ENCODE assay signal across 7 mouse cellular contexts in genomic region chr11:61504713-61505257, GRCm38 (mm10). TPM values are rescaled to one million over a fixed set of nuclear protein-coding genes. Genes with fewer than 3 reads are reported as not detected.
DNase-seq lines count a peak whose midpoint lies in the region; ATAC-seq lines count a peak whose summit lies in the region.

Gene B9d1 (plus strand): TSS chr11:61505144.

- H3K9me3 ChIP-seq in embryonic facial prominence, embryonic 11.5 days (replicated peaks; ENCODE audit: control insufficient read depth, low read length): no peaks in the 10 kb centered on the region
- no peaks in the 10 kb centered on the region for H3K9me3 ChIP-seq in limb, embryonic 10.5 days (replicated peaks)
- no peaks in the 10 kb centered on the region for H3K9me3 ChIP-seq in midbrain, embryonic 13.5 days

- peak; percentile 87 for ATAC-seq in embryonic facial prominence, embryonic 11.5 days (replicated peaks; ENCODE audit: insufficient number of reproducible peaks, low FRiP score, low TSS enrichment, low read depth)
- peak; percentile 94 for ATAC-seq in granulocyte monocyte progenitor cell, adult 5-6 weeks (replicated peaks; ENCODE audit: poor library complexity, severe bottlenecking)
- peak; percentile 95 for ATAC-seq in midbrain, embryonic 13.5 days

- peaks cover 3% of the 10 kb centered on the region; the same call in 1 of the 2 replicates for H3K4me1 ChIP-seq in embryonic facial prominence, embryonic 11.5 days (ENCODE audit: control insufficient read depth, insufficient read depth, low read length)
- H3K4me1 ChIP-seq in limb, embryonic 10.5 days: peaks cover 22% of the 10 kb centered on the region
- peaks cover 22% of the 10 kb centered on the region for H3K4me1 ChIP-seq in midbrain, embryonic 13.5 days (replicated peaks)

- H3K36me3 ChIP-seq in embryonic facial prominence, embryonic 11.5 days (replicated peaks; ENCODE audit: control insufficient read depth, insufficient read depth, low read depth, low read length): no peaks in the 10 kb centered on the region
- H3K36me3 ChIP-seq in limb, embryonic 10.5 days: peaks cover 11% of the 10 kb centered on the region; the same call in 1 of the 2 replicates
- H3K36me3 ChIP-seq in midbrain, embryonic 13.5 days: peaks cover 7% of the 10 kb centered on the region

- H3K27me3 ChIP-seq in embryonic facial prominence, embryonic 11.5 days (ENCODE audit: control insufficient read depth, insufficient read depth, low read length): no peaks in the 10 kb centered on the region
- no peaks in the 10 kb centered on the region for H3K27me3 ChIP-seq in limb, embryonic 10.5 days (ENCODE audit: low read depth, poor library complexity, severe bottlenecking)
- no peaks in the 10 kb centered on the region for H3K27me3 ChIP-seq in midbrain, embryonic 13.5 days

- peak within 1 kb of the TSS; percentile 58 for H3K4me3 ChIP-seq in embryonic facial prominence, embryonic 11.5 days (ENCODE audit: low read depth, low read length)
- peak within 1 kb of the TSS; percentile 70 for H3K4me3 ChIP-seq in limb, embryonic 10.5 days
- peak within 1 kb of the TSS; percentile 75 for H3K4me3 ChIP-seq in midbrain, embryonic 13.5 days (replicated peaks)

- no peak within 1 kb of the TSS; the same call in 1 of the 2 replicates for H3K27ac ChIP-seq in embryonic facial prominence, embryonic 11.5 days (replicated peaks; ENCODE audit: low read depth, low read length)
- H3K27ac ChIP-seq in limb, embryonic 10.5 days: peak within 1 kb of the TSS; percentile 95
- H3K27ac ChIP-seq in midbrain, embryonic 13.5 days: peak within 1 kb of the TSS; percentile 88

- peak; percentile 96 for DNase-seq in adrenal gland, postnatal 14 days
- DNase-seq in embryonic facial prominence, embryonic 11.5 days (ENCODE audit: low spot score): peak; percentile 99
- DNase-seq in kidney, adult 11 months: peak; percentile 96
- DNase-seq in limb, embryonic 10.5 days (ENCODE audit: low spot score): peak; percentile 96
- peak; percentile 85 for DNase-seq in spleen, adult 12 weeks (ENCODE audit: low spot score)

- WGBS in embryonic facial prominence, embryonic 11.5 days: under 1% methylated on average over 39 of the region's 39 CpGs
- under 1% methylated on average over 39 of the region's 39 CpGs for WGBS in limb, embryonic 10.5 days
- under 1% methylated on average over 39 of the region's 39 CpGs for WGBS in midbrain, embryonic 13.5 days

- peak within 1 kb of the TSS; percentile 63 for H3K9ac ChIP-seq in embryonic facial prominence, embryonic 11.5 days (replicated peaks; ENCODE audit: low read length)
- H3K9ac ChIP-seq in midbrain, embryonic 13.5 days (replicated peaks): peak within 1 kb of the TSS; percentile 84

- peak within 1 kb of the TSS; percentile 67 for H3K4me2 ChIP-seq in embryonic facial prominence, embryonic 11.5 days (ENCODE audit: low read depth, low read length)
- H3K4me2 ChIP-seq in midbrain, embryonic 13.5 days (replicated peaks): peak within 1 kb of the TSS; percentile 75

RNA-seq across cellular contexts. Expression of gene B9d1, which starts in this region (rescaled TPM):
- total RNA-seq in adrenal gland, postnatal 14 days (2021): 15.3 and 16.0 TPM in 2 replicates
- 32.1 and 37.0 TPM in 2 replicates for polyA plus RNA-seq in embryonic facial prominence, embryonic 11.5 days (2014; fragmentation: Nextera tagmentation; extraction: Ambion mirVana)
- 1.6 TPM in 1 of 2 replicates, not detected in the other for total RNA-seq in granulocyte monocyte progenitor cell, adult 5-6 weeks (2014; fragmentation: Nextera tagmentation)
- not detected in 2 replicates for total RNA-seq in granulocyte monocyte progenitor cell, adult 5-6 weeks (2017)
- 45.3 and 46.7 TPM in 2 replicates for polyA plus RNA-seq in limb, embryonic 10.5 days (2016; fragmentation: Nextera tagmentation; extraction: Ambion mirVana)
- 38.3 and 40.8 TPM in 2 replicates for polyA plus RNA-seq in midbrain, embryonic 13.5 days (2015; fragmentation: Nextera tagmentation; extraction: Ambion mirVana)
